Mouse (Mus musculus) heart, adult 2 months (tissue): ENCODE measurements around the gene Rpl23a.

Experiments
- CTCF ChIP-seq: fragments of 200-600 bp; IDR thresholded peaks from 2 replicates; pipeline ENCODE4 v1.8.1; 2022; ENCODE audit warnings: antibody characterized with exemption, mild to moderate bottlenecking, moderate library complexity
- EP300 ChIP-seq: fragments of 200-500 bp; IDR thresholded peaks from 2 replicates; pipeline ENCODE4 v1.6.1; 2011; ENCODE audit warnings: low read depth, low read length, control low read depth; ENCODE audit not compliant: insufficient read depth
- POLR2A ChIP-seq: fragments of 200-500 bp; IDR thresholded peaks from 2 replicates; pipeline ENCODE4 v1.6.1; 2011; ENCODE audit warnings: mild to moderate bottlenecking, low read depth, low read length, control low read depth; ENCODE audit not compliant: insufficient read depth

DNA sequence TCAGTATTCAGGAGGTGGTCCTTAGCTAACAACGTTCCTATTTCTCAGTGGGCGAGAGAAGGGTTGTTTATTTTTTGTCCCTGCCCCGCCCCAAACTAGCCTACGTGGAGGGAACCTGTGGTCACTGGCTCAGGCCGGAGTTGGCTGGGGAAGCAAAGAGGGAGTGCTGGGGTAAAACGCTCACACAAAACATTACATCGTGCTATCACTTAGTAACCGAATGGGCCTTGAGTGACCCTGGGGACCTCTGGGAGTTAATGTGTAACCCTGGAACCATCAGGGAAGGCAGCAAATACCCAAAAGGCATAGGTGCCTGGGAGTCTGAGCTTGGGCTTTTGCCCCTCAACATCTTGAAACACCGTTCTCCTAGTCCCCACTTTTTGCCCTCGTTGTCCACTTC lies 5.9 kb downstream of the Rpl23a start:
- TF ChIP-seq POLR2A = no peak
- no peak for TF ChIP-seq CTCF
- TF ChIP-seq EP300 = no peak
